Mouse (Mus musculus): Measurements from ENCODE around the gene Actl11.

- TF ChIP-seq EP300 (IDR thresholded peaks at IDR 0.05) (no peak), CTCF (IDR thresholded peaks at IDR 0.05) (no peak)
Observed at GRCm38 (mm10) chr9:107968531-107968930, 40.3 kb downstream of the Actl11 start.
